Mouse (Mus musculus): Measurements from ENCODE around the gene Noct. TPM values are rescaled to one million over a fixed set of nuclear protein-coding genes. Genes with fewer than 3 reads are reported as not detected.

Noct gene
- polyA plus RNA-seq, 1 experiment from 2014 or later: 12.2 TPM

DNA sequence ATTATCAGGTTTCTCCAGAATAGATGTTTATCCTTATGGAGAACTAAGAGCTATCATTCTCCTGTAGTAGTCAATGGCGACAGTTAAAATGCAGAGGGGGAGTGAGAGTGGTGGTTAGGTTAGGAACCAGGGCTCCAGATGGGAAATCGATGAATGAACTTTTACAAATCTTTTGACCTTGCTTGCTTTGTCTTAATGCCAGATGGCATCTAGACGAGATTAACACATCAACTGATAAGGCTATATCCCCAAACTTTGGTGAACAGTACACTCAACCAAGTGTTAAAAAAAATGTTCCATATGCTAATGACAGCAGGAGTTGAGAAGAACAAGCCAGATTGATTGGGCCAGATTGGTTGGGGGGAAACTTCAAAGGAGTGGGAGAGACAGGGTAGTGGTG, 5.0 kb downstream of the Noct start:
- Histone ChIP-seq H3K27ac (ENCODE audit: low read depth, low read length) (no peak overlapping the region), H3K4me2 (no peak overlapping the region)

DNA sequence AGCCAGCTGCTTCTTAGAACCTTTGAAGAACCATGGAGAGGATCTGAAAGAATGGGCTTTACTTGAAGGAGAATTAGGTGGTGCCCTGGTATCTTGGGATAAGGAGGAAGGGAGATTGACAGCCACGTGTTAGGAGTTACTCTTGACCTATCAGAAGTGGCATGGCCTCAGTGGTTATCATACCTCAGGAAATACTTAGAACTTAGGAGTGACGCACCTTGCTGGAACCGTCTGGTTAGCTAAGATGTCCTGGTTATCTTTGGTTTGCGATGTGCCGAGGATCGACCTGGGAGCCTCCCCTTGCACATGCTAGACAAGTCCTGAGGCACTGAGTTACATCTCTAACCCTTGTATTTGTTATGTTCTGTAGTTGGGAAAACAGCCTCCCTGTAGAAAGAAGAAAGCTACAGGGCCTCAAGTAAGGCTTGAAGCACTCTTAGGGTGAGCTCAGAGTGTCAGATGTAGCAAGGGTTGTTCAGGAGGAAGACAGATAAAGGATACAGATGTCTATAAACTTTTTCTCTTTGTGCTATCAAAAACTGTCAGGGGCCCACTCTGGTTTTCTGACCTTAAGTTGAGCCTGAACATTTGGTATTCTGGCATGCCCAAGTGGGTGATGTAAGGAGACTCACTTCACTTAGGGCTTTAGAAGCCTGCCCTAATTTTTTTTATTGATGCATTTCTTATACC, 6.0 kb downstream of the Noct start:
- H3K4me3 ChIP-seq (ENCODE audit: low read depth, low read length): no peak overlapping the region
- peak; percentile 60 for ATAC-seq (replicated peaks; ENCODE audit: insufficient number of reproducible peaks, low FRiP score, low TSS enrichment)
- peak overlapping the region; percentile 17; the same call in 1 of the 2 replicates for H3K9ac ChIP-seq (ENCODE audit: low read depth, low read length)
- 70% methylated on average over 6 of the region's 6 CpGs for WGBS (ENCODE audit: insufficient replicate concordance)
- H3K4me2 ChIP-seq: peak overlapping the region; percentile 11; the same call in 1 of the 2 replicates
- H3K9me3 ChIP-seq (replicated peaks; ENCODE audit: control insufficient read depth, low read length): no peaks in the 10 kb centered on the region
- no peaks in the 10 kb centered on the region for H3K36me3 ChIP-seq (ENCODE audit: control insufficient read depth, insufficient read depth, low read length)
- H3K4me1 ChIP-seq (ENCODE audit: control insufficient read depth, insufficient read depth, low read length): peaks cover 48% of the 10 kb centered on the region
- no peaks in the 10 kb centered on the region for H3K27me3 ChIP-seq (ENCODE audit: control insufficient read depth, insufficient read depth, low read length)
- peak overlapping the region; percentile 70 for H3K27ac ChIP-seq (ENCODE audit: low read depth, low read length)

More for the DNA sequence above, 5.0 kb downstream of the Noct start:
- no peak overlapping the region for H3K4me3 ChIP-seq (ENCODE audit: low read depth, low read length)
- H3K9ac ChIP-seq (ENCODE audit: low read depth, low read length): no peak overlapping the region
- peaks cover 40% of the 10 kb centered on the region for H3K4me1 ChIP-seq (ENCODE audit: control insufficient read depth, insufficient read depth, low read length)
- WGBS (ENCODE audit: insufficient replicate concordance): 82% methylated on average over 3 of the region's 3 CpGs
- H3K36me3 ChIP-seq (ENCODE audit: control insufficient read depth, insufficient read depth, low read length): no peaks in the 10 kb centered on the region
- no peak for ATAC-seq (replicated peaks; ENCODE audit: insufficient number of reproducible peaks, low FRiP score, low TSS enrichment)
- H3K27me3 ChIP-seq (ENCODE audit: control insufficient read depth, insufficient read depth, low read length): no peaks in the 10 kb centered on the region
- H3K9me3 ChIP-seq (replicated peaks; ENCODE audit: control insufficient read depth, low read length): no peaks in the 10 kb centered on the region

DNA sequence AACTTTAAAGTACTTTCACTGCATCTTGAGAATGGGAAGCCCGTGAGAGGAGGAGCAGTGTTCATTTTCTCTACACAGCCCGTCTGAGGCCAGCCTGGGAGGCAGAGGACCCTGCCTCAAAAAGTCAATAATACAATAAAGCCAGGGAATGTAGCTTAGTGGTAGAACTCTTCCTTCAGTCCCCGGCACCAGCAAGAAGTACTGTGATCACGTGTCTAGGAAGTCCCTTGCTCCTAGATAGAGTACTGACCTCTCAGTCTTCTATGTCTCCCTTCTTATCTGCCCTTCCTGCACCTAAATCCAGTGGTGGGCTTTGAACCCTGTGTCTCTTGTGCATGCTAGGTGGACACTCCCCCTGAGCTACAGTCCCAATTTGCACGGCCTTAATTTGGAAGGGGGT, 6.6 kb downstream of the Noct start:
- no peak for ATAC-seq (replicated peaks; ENCODE audit: insufficient number of reproducible peaks, low FRiP score, low TSS enrichment)
- H3K36me3 ChIP-seq (ENCODE audit: control insufficient read depth, insufficient read depth, low read length): no peaks in the 10 kb centered on the region
- peak overlapping the region; percentile 70 for H3K27ac ChIP-seq (ENCODE audit: low read depth, low read length)
- no peak overlapping the region for H3K4me3 ChIP-seq (ENCODE audit: low read depth, low read length)
- H3K9ac ChIP-seq (ENCODE audit: low read depth, low read length): no peak overlapping the region
- H3K4me1 ChIP-seq (ENCODE audit: control insufficient read depth, insufficient read depth, low read length): peaks cover 48% of the 10 kb centered on the region
- WGBS (ENCODE audit: insufficient replicate concordance): 66% methylated on average over 5 of the region's 5 CpGs
- H3K27me3 ChIP-seq (ENCODE audit: control insufficient read depth, insufficient read depth, low read length): no peaks in the 10 kb centered on the region
- H3K9me3 ChIP-seq (replicated peaks; ENCODE audit: control insufficient read depth, low read length): no peaks in the 10 kb centered on the region
- peak overlapping the region; percentile 9; the same call in 1 of the 2 replicates for H3K4me2 ChIP-seq

DNA sequence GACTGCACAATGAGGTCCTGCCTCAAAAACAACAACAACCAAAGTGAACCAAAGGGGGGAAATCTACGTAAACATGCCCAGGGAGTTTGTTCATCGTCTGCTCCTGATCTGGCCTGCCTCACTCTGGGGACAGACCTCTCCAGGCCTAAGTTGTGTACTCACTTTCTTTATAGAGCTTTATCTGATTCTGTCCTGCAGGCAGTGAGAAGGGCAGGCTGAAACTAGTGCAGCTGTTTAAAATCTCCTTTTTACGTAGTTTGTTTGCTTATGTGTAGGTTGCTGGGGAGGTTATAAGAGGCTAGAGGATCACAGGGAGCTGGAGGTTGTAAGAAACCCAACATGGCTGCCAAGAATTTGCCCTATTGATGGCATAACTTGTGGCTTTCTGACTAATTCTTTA, 7.3 kb downstream of the Noct start:
- Histone ChIP-seq H3K27ac (ENCODE audit: low read depth, low read length) (peak overlapping the region; percentile 70), H3K4me1 (ENCODE audit: control insufficient read depth, insufficient read depth, low read length) (peaks cover 46% of the 10 kb centered on the region), H3K36me3 (ENCODE audit: control insufficient read depth, insufficient read depth, low read length) (no peaks in the 10 kb centered on the region), H3K4me3 (ENCODE audit: low read depth, low read length) (no peak overlapping the region), H3K9me3 (replicated peaks; ENCODE audit: control insufficient read depth, low read length) (no peaks in the 10 kb centered on the region), H3K4me2 (no peak overlapping the region), H3K27me3 (ENCODE audit: control insufficient read depth, insufficient read depth, low read length) (no peaks in the 10 kb centered on the region), H3K9ac (ENCODE audit: low read depth, low read length) (no peak overlapping the region)
- WGBS (ENCODE audit: insufficient replicate concordance): 47% methylated on average over 3 of the region's 3 CpGs
- ATAC-seq (replicated peaks; ENCODE audit: insufficient number of reproducible peaks, low FRiP score, low TSS enrichment): no peak

DNA sequence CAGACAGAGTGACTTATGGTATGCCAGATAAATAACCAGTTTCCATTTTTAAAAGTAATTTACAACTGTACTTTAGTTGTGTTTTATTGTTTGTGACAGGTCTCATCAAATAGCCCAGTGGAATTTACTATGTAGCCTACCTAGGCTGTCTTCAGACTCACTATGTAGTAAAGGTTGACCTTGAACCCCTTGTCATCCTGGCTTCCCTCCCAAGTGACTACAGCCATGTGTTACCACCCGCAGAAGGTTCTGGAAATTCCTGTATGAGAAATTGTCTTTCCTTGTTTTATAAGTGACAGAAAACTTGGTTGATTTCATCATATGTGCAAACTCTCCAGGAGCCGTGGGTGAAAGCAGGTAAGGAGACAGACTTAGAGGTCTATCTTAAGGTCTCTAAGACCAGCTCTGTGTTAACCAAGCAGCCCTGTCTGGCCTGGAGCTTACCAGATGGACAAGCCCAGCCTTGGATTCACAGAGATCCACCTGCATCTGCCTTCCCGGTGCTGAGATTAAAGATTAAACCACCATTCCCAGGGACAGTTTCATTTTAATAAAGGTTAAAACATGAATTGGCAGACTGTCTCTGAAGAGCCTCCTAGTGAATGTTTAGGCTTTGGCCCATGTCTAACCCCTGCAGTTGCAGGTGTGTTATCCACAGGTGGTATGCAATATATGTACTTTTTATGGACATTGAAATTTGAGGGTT, 8.1 kb downstream of the Noct start:
- peaks cover 43% of the 10 kb centered on the region for H3K4me1 ChIP-seq (ENCODE audit: control insufficient read depth, insufficient read depth, low read length)
- H3K27ac ChIP-seq (ENCODE audit: low read depth, low read length): peak overlapping the region; percentile 85

DNA sequence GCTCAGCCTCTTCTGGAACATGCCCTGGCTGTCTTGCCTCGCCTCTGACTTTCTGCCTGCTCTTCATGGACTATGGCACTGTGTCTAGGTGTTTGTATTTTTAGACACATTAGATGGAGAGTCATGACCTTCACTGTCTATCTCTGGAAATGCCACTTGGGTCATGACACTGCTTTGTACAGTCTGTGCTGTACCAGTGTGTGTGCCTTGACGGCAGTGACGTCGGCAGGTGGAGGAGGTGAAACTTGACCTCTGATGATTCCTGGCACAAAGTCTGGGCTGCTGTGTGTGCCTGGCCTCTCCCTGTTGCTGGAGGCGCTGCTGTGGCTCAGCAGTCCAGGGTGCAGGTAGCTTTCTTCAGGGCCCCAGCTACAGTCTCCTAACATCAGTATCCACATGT, 9.2 kb downstream of the Noct start:
- no peaks in the 10 kb centered on the region for H3K9me3 ChIP-seq (replicated peaks; ENCODE audit: control insufficient read depth, low read length)
- peak; percentile 55 for ATAC-seq (replicated peaks; ENCODE audit: insufficient number of reproducible peaks, low FRiP score, low TSS enrichment)
- H3K9ac ChIP-seq (ENCODE audit: low read depth, low read length): peak overlapping the region; percentile 36; the same call in 1 of the 2 replicates
- H3K4me3 ChIP-seq (ENCODE audit: low read depth, low read length): no peak overlapping the region
- H3K4me1 ChIP-seq (ENCODE audit: control insufficient read depth, insufficient read depth, low read length): peaks cover 46% of the 10 kb centered on the region
- 31% methylated on average over 5 of the region's 5 CpGs for WGBS (ENCODE audit: insufficient replicate concordance)
- peak overlapping the region; percentile 31 for H3K4me2 ChIP-seq
- peak overlapping the region; percentile 85 for H3K27ac ChIP-seq (ENCODE audit: low read depth, low read length)
- H3K27me3 ChIP-seq (ENCODE audit: control insufficient read depth, insufficient read depth, low read length): no peaks in the 10 kb centered on the region
- H3K36me3 ChIP-seq (ENCODE audit: control insufficient read depth, insufficient read depth, low read length): no peaks in the 10 kb centered on the region

More for the DNA sequence above, 8.1 kb downstream of the Noct start:
- Histone ChIP-seq H3K4me2 (no peak overlapping the region), H3K4me3 (ENCODE audit: low read depth, low read length) (no peak overlapping the region), H3K9ac (ENCODE audit: low read depth, low read length) (no peak overlapping the region), H3K9me3 (replicated peaks; ENCODE audit: control insufficient read depth, low read length) (no peaks in the 10 kb centered on the region), H3K27me3 (ENCODE audit: control insufficient read depth, insufficient read depth, low read length) (no peaks in the 10 kb centered on the region), H3K36me3 (ENCODE audit: control insufficient read depth, insufficient read depth, low read length) (no peaks in the 10 kb centered on the region)
- 78% methylated on average over 3 of the region's 3 CpGs for WGBS (ENCODE audit: insufficient replicate concordance)
- ATAC-seq (replicated peaks; ENCODE audit: insufficient number of reproducible peaks, low FRiP score, low TSS enrichment): no peak

DNA sequence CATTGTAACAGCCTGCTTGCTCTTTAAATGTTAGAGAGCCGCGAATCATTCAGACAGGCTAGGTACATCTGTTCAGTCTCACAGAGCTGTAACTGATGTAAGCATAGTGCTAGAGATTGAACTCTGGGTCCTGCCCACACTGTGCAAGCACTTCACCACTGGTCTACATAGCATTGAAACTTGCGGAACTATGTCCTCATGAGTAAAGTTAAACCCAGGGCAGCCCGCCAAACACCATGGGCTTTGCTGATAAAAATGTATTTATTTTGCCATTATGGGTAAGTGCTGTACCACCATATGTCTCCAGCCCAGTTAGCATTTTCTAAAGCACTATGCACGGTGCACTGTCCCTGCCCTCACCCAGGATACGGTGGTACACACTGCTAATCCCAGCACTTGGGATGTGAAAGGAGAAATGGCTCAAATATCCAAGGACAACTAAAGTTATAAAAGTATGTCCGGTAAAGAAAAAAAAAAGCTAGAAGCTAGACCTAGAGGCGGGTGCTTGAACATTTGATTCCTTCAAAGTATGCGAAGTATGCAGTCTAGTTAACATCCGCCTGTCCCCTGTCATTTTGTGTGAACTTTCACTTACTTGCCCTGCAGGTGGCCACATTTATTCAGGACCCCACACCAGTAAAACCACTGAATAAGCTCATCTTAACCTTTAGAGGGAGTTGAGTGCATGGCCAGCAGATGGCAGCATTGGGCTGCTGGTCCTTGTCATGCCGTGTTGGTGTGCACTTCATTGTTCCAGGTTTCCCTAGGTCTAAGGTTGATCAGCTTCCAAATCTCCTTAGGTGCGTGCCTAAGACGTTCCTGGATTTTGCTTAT, 9.9 kb downstream of the Noct start:
- H3K9ac ChIP-seq (ENCODE audit: low read depth, low read length): peak overlapping the region; percentile 36; the same call in 1 of the 2 replicates
- no peaks in the 10 kb centered on the region for H3K9me3 ChIP-seq (replicated peaks; ENCODE audit: control insufficient read depth, low read length)
- 0 out of 2 replicates have a peak, but pooled peaks have one; percentile 9 for ATAC-seq (replicated peaks; ENCODE audit: insufficient number of reproducible peaks, low FRiP score, low TSS enrichment)
- 42% methylated on average over 13 of the region's 13 CpGs for WGBS (ENCODE audit: insufficient replicate concordance)
- peak overlapping the region; percentile 85 for H3K27ac ChIP-seq (ENCODE audit: low read depth, low read length)
- no peak overlapping the region for H3K4me3 ChIP-seq (ENCODE audit: low read depth, low read length)
- H3K4me2 ChIP-seq: peak overlapping the region; percentile 31
- H3K27me3 ChIP-seq (ENCODE audit: control insufficient read depth, insufficient read depth, low read length): no peaks in the 10 kb centered on the region
- no peaks in the 10 kb centered on the region for H3K36me3 ChIP-seq (ENCODE audit: control insufficient read depth, insufficient read depth, low read length)
- H3K4me1 ChIP-seq (ENCODE audit: control insufficient read depth, insufficient read depth, low read length): peaks cover 46% of the 10 kb centered on the region

DNA sequence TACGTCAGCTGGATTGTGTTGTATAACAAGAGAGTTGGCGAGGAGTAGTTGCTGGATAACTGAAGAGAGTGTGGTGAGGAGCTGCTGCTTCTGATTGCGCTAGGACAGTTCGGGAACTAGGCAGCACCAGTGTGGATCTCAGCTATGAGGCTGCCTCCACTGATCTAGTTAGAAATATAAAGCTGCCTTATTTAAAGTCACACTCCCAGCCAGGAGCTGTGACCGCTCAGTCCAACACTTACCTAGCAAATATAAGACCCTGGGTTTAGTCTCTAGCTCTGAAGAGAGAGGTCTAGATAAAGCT, 10.5 kb downstream of the Noct start:
- 0 out of 2 replicates have a peak overlapping the region, but pooled peaks have one; percentile 3 for H3K4me2 ChIP-seq
- H3K4me3 ChIP-seq (ENCODE audit: low read depth, low read length): no peak overlapping the region
- H3K27ac ChIP-seq (ENCODE audit: low read depth, low read length): no peak overlapping the region
- ATAC-seq (replicated peaks; ENCODE audit: insufficient number of reproducible peaks, low FRiP score, low TSS enrichment): no peak
- H3K36me3 ChIP-seq (ENCODE audit: control insufficient read depth, insufficient read depth, low read length): no peaks in the 10 kb centered on the region
- H3K9me3 ChIP-seq (replicated peaks; ENCODE audit: control insufficient read depth, low read length): no peaks in the 10 kb centered on the region
- WGBS (ENCODE audit: insufficient replicate concordance): 71% methylated on average over 5 of the region's 5 CpGs
- no peaks in the 10 kb centered on the region for H3K27me3 ChIP-seq (ENCODE audit: control insufficient read depth, insufficient read depth, low read length)
- peaks cover 46% of the 10 kb centered on the region for H3K4me1 ChIP-seq (ENCODE audit: control insufficient read depth, insufficient read depth, low read length)
- no peak overlapping the region for H3K9ac ChIP-seq (ENCODE audit: low read depth, low read length)
